Mouse (Mus musculus) liver, adult 2 months (tissue): ENCODE results near the gene Gm5737.

Experiments used
- CTCF ChIP-seq: fragments of 200-500 bp; IDR thresholded peaks from 2 replicates; pipeline ENCODE4 v1.5.1; 2011; ENCODE audit warnings: low read depth, low read length, control low read depth
- POLR2A ChIP-seq: fragments of 200-500 bp; IDR thresholded peaks from 2 replicates; pipeline ENCODE4 v1.6.1; 2011; ENCODE audit warnings: low read length, control low read depth; ENCODE audit not compliant: insufficient read depth; ENCODE audit errors: extremely low read depth

DNA sequence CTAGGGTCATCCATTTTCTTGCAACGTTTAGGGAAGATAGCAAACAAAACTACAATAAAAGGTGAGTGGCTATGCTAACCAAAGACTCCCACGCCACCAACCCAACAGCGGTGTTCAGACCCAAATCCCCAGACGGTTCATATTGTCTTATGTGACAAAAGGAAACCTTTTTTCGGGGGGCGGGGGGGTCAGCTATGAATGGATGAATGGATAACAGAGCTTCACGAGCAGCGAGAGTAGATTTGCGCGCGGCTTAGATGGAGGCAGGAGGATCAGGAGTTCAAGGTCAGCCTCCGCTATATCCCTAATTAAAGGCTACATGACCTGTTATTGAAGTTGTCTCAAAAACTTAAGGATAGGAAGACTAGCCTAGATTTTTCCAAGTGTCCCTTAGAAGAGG lies 24.2 kb downstream of the Gm5737 start:
- TF ChIP-seq POLR2A (no peak), CTCF (no peak)
